Mouse (Mus musculus): ENCODE measurements at regions not wholly inside any gene's neighbourhood (a gene's known extent, or its start where the extent isn't known, plus 50 kb on each side); places are given as distances from the start of the nearest gene placed in this dataset.

- DNase-seq (ENCODE audit: low spot score) = no peak
Observed at GRCm38 (mm10) chr13:25882818-25883217, 612.5 kb upstream of the Nrsn1 start.

- DNase-seq (ENCODE audit: low spot score) = no peak
Observed at GRCm38 (mm10) chr13:25868923-25869322, 598.6 kb upstream of the Nrsn1 start.

GRCm38 (mm10) chr13:25858207-25858606, 587.9 kb upstream of the Nrsn1 start:
- no peak for DNase-seq (ENCODE audit: low spot score)

- no peak for DNase-seq (ENCODE audit: low spot score)
Observed at GRCm38 (mm10) chr13:25857569-25857968, 587.3 kb upstream of the Nrsn1 start.

GRCm38 (mm10) chr13:25857096-25857495, 586.8 kb upstream of the Nrsn1 start:
- no peak for DNase-seq (ENCODE audit: low spot score)

- no peak for DNase-seq (ENCODE audit: low spot score)
Observed at GRCm38 (mm10) chr13:25856549-25856948, 586.2 kb upstream of the Nrsn1 start.

- no peak for DNase-seq (ENCODE audit: low spot score)
Observed at GRCm38 (mm10) chr13:25848156-25848555, 577.9 kb upstream of the Nrsn1 start.

- no peak for DNase-seq (ENCODE audit: low spot score)
Observed at GRCm38 (mm10) chr13:25838237-25838636, 567.9 kb upstream of the Nrsn1 start.

- DNase-seq (ENCODE audit: low spot score) = no peak
Observed at GRCm38 (mm10) chr13:25829146-25829924, 559.0 kb upstream of the Nrsn1 start.

- DNase-seq (ENCODE audit: low spot score) = no peak
Observed at GRCm38 (mm10) chr13:25808564-25809253, 538.4 kb upstream of the Nrsn1 start.

GRCm38 (mm10) chr13:25793216-25793803, 523.0 kb upstream of the Nrsn1 start:
- DNase-seq (ENCODE audit: low spot score) = no peak

- no peak for DNase-seq (ENCODE audit: low spot score)
Observed at GRCm38 (mm10) chr13:25781161-25781560, 510.9 kb upstream of the Nrsn1 start.

GRCm38 (mm10) chr13:25777706-25778105, 507.4 kb upstream of the Nrsn1 start:
- DNase-seq (ENCODE audit: low spot score) = no peak

- DNase-seq (ENCODE audit: low spot score) = no peak
Observed at GRCm38 (mm10) chr13:25774586-25775182, 504.4 kb upstream of the Nrsn1 start.

- no peak for DNase-seq (ENCODE audit: low spot score)
Observed at GRCm38 (mm10) chr13:25754515-25755105, 484.3 kb upstream of the Nrsn1 start.

GRCm38 (mm10) chr13:25751409-25751777, 481.1 kb upstream of the Nrsn1 start:
- no peak for DNase-seq (ENCODE audit: low spot score)

GRCm38 (mm10) chr13:25750460-25751408, 480.4 kb upstream of the Nrsn1 start:
- no peak for DNase-seq (ENCODE audit: low spot score)

- no peak for DNase-seq (ENCODE audit: low spot score)
Observed at GRCm38 (mm10) chr13:25738601-25739000, 468.3 kb upstream of the Nrsn1 start.

- no peak for DNase-seq (ENCODE audit: low spot score)
Observed at GRCm38 (mm10) chr13:25729327-25729892, 459.1 kb upstream of the Nrsn1 start.

- no peak for DNase-seq (ENCODE audit: low spot score)
Observed at GRCm38 (mm10) chr13:25727504-25728095, 457.3 kb upstream of the Nrsn1 start.

Measured in layer of hippocampus, adult 9-10 months (tissue).